Mouse (Mus musculus): ENCODE measurements around the gene Gas7.

- no peak for TF ChIP-seq CHD2 (IDR thresholded peaks at IDR 0.05; ENCODE audit: low read depth, low read length)
- TF ChIP-seq MAFK (IDR thresholded peaks at IDR 0.05; ENCODE audit: insufficient read depth, low read depth, low read length): no peak
- no peak for TF ChIP-seq ZC3H11A (IDR thresholded peaks at IDR 0.05; ENCODE audit: borderline replicate concordance, low read depth, low read length)
- no peak for TF ChIP-seq HCFC1 (IDR thresholded peaks at IDR 0.05; ENCODE audit: borderline replicate concordance, insufficient read depth, low read length)
- TF ChIP-seq ZNF384 (IDR thresholded peaks at IDR 0.05; ENCODE audit: low read depth, low read length): no peak
Observed at GRCm38 (mm10) chr11:67679930-67680329, 224.7 kb downstream of the Gas7 start.

All from ES-E14 (cell line).